Comparison of ENCODE assay signal across 18 mouse cellular contexts in the genomic region with DNA sequence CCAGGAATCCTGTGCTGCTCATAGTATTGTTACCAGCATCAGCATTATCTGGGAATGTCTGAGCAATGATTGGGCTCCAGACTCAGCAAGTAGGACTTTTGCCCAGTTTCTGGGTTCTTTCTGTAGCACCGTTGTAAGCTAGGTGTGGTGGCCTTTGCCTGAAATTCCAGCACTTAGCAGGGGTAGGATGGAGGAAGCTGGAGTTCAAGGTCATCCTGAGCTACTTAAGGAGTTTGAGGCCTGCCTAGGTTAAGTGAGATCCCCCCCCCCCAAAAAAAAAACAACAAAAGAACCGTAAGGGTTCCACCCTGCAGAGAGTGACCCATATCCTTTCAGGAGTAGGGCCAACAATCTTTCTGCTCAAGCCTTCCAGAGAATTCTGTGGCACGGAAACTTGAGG.
"Had no signal": no experiment of that assay in that cellular context is flagged by ENCODE, and none has a peak within 500 bp of the region (broad histone marks: within the 10 kb centered on the region; RNA-seq: fewer than 3 reads in every experiment).

No protein-coding gene starts in this region.

- DNase-seq: liver, postnatal 0 days; lung, adult 2 months; lung, postnatal 14 days; lung, postnatal 36 days; midbrain, embryonic 14.5 days; right cerebral cortex, postnatal 14 days; thymus, adult 18-20 months; thymus, postnatal 36 days had no signal

- ATAC-seq: liver, postnatal 0 days; lung, postnatal 0 days; midbrain, embryonic 16.5 days had no signal

- H3K9me3 ChIP-seq: liver, embryonic 15.5 days; neural tube, embryonic 15.5 days had no signal

- H3K27me3 ChIP-seq: liver, embryonic 15.5 days; lung, embryonic 15.5 days; megakaryocyte, embryonic 14.5 days; neural tube, embryonic 13.5 days; neural tube, embryonic 15.5 days had no signal

- H3K27ac ChIP-seq: liver, embryonic 15.5 days; lung, embryonic 15.5 days; macrophage; neural tube, embryonic 13.5 days; neural tube, embryonic 15.5 days had no signal

- H3K4me3 ChIP-seq: liver, embryonic 15.5 days; lung, embryonic 15.5 days; megakaryocyte, embryonic 14.5 days; myocyte; neural tube, embryonic 13.5 days; neural tube, embryonic 15.5 days had no signal

- H3K9ac ChIP-seq: liver, embryonic 15.5 days; liver, postnatal 0 days; lung, embryonic 15.5 days; neural tube, embryonic 13.5 days; neural tube, embryonic 15.5 days had no signal

- H3K4me1 ChIP-seq: liver, embryonic 15.5 days; lung, embryonic 15.5 days; megakaryocyte, embryonic 14.5 days; neural tube, embryonic 13.5 days; neural tube, embryonic 15.5 days had no signal

- H3K4me2 ChIP-seq: liver, embryonic 15.5 days; lung, embryonic 15.5 days; midbrain, embryonic 11.5 days; neural tube, embryonic 13.5 days; neural tube, embryonic 15.5 days had no signal
